Mouse (Mus musculus) liver, embryonic 14.5 days (tissue): ENCODE measurements around the gene Plcb2. TPM values are rescaled to one million over a fixed set of nuclear protein-coding genes. Genes with fewer than 3 reads are reported as not detected.

Experiments
- ATAC-seq: fragments of 200-750 bp; cut with Nextera tagmentation; 2 replicates; pipeline ENCODE4 v1.8.0; 2017; ENCODE audit warnings: moderate number of reproducible peaks, mild to moderate bottlenecking, moderate library complexity; ENCODE audit not compliant: insufficient read depth
- DNase-seq, 3 experiments: peaks; one replicate each; pipeline ENCODE4 v3.0.0-alpha.2; 2012 to 2013; ENCODE audit warnings: low read depth in 3 of 3, low spot score in 3 of 3
- H3K27ac ChIP-seq: fragments of 300-500 bp; sonication (generic); 2 replicates; pipeline ENCODE4 v1.5.1; 2014; ENCODE audit warnings: moderate library complexity, mild to moderate bottlenecking, control low read depth, inconsistent platforms
- H3K27me3 ChIP-seq: fragments of 300-500 bp; sonication (generic); 2 replicates; pipeline ENCODE4 v1.6.1; 2014; ENCODE audit warnings: mild to moderate bottlenecking, low read length, moderate library complexity; ENCODE audit not compliant: control insufficient read depth, insufficient read depth
- H3K36me3 ChIP-seq: fragments of 300-500 bp; sonication (generic); replicated peaks from 2 replicates; pipeline ENCODE4 v1.6.1; 2014; ENCODE audit warnings: low read depth; ENCODE audit not compliant: control insufficient read depth, insufficient read depth
- H3K4me1 ChIP-seq, 2 experiments: fragments of 200-500 bp in 1 of 2; fragments of 300-500 bp in 1 of 2; sonication (generic) in 1 of 2; replicated peaks; 2 replicates each; pipeline ENCODE4 v1.6.1; 2012 to 2014; ENCODE audit warnings: antibody characterized with exemption in 1 of 2, inconsistent platforms in 1 of 2, low read length in 1 of 2; ENCODE audit not compliant: control insufficient read depth in 2 of 2, insufficient read depth in 2 of 2
- H3K4me2 ChIP-seq: fragments of 300-500 bp; sonication (generic); 2 replicates; pipeline ENCODE4 v1.6.1; 2014; ENCODE audit warnings: low read depth, mild to moderate bottlenecking, control low read depth, moderate library complexity
- H3K4me3 ChIP-seq, 2 experiments: fragments of 200-500 bp in 1 of 2; fragments of 300-500 bp in 1 of 2; sonication (generic) in 1 of 2; 2 replicates each; pipeline ENCODE4 v1.5.1; 2012 to 2014; ENCODE audit warnings: low read depth in 2 of 2, low read length in 2 of 2, mild to moderate bottlenecking in 2 of 2, control low read depth in 1 of 2, inconsistent platforms in 1 of 2, moderate library complexity in 1 of 2; ENCODE audit not compliant: insufficient read depth in 1 of 2
- H3K9ac ChIP-seq: fragments of 300-500 bp; sonication (generic); replicated peaks from 2 replicates; pipeline ENCODE4 v1.6.1; 2014; ENCODE audit warnings: mild to moderate bottlenecking, control low read depth, moderate library complexity
- H3K9me3 ChIP-seq: fragments of 300-500 bp; sonication (generic); 2 replicates; pipeline ENCODE4 v1.6.1; 2016; ENCODE audit warnings: low read length, mixed read lengths; ENCODE audit not compliant: control insufficient read depth
- CTCF ChIP-seq: IDR thresholded peaks from 2 replicates; pipeline ENCODE4 v1.5.1; 2016; ENCODE audit warnings: antibody characterized with exemption, low read depth, control low read depth
- EP300 ChIP-seq: IDR thresholded peaks from 2 replicates; pipeline ENCODE4 v1.6.1; 2016; ENCODE audit warnings: antibody characterized with exemption, low read depth
- WGBS: fragments of 180-500 bp; shearing (Covaris S2); extraction: QIAGEN DNeasy Blood & Tissue Kit; methylation state at CpG from one replicate; pipeline ENCODE4 v1.1.7; 2014; ENCODE audit not compliant: insufficient replicate concordance; 5-methylcytosine and 5-hydroxymethylcytosine counted together
- polyA plus RNA-seq, 2 experiments: library from polyadenylated mRNA; depleted of rRNA in 1 of 2; stranded (reverse) in 1 of 2; unstranded in 1 of 2; fragments of >200 nt; fragmentation: Nextera tagmentation in 1 of 2; extraction: Ambion mirVana in 1 of 2; gene quantifications; 2 replicates each; pipeline versions ENCODE4 v1.2.1 to v1.2.3; 2012 to 2014

Plcb2 gene
- polyA plus RNA-seq, 2 experiments = 1.5 to 3.1 TPM

DNA sequence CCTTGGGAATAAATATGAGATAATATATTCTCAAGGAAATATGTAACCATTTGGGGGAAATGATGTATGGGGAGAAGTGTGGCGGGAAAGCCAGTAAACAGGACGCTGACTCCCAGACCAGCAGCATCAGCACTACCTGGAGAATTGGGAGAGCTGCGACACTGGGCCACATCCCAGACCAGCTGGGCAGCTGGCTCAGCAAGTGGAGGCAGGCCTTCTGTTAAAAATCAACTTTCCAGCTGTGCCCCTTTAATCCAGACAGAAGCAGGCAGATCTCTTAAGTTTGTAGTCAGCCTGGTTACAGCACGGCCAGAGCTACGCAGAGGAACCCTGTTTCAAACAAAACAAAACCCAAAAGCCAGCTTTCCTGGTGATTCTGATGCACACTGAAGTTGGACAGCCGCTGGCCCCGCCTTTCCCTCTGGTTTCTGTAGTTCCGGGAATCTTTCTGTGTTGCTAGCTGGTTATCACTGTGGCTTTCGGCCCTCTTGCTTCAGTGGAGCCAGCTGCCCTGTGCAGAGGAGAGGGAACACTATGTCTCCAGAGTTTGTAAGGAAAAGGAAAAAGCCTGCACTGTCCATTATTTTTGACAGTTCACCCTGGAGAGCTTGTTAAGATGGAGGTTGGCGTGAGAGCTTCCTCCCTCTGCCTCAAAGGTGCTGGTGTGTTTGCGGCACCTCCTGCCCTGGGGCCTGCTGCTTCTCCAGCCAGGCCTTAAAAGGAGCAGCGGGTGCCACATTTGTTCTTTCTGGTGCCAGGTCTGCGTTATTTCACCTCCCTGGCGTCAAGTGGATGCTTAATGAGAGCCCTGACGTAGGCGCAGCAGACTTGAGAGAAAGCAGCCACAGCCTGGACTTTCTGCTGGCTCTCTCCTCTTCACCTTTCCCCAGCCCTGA is 23.9 kb upstream of the Plcb2 start:
- H3K4me3 ChIP-seq = no peak overlapping the region
- TF ChIP-seq EP300 (no peak), CTCF (no peak)
- H3K4me1 ChIP-seq = peaks cover 16 to 29% of the 10 kb centered on the region in 2 experiments
- 56% methylated on average over 16 of the region's 16 CpGs for WGBS
- H3K9ac ChIP-seq = peak overlapping the region; percentile 2
- no peaks in the 10 kb centered on the region for H3K27me3 ChIP-seq
- peak overlapping the region; percentile 60 for H3K27ac ChIP-seq
- H3K4me2 ChIP-seq = peak overlapping the region; percentile 31
- no peaks in the 10 kb centered on the region for H3K36me3 ChIP-seq
- peak; percentile 60 for ATAC-seq
- peak in 1 of 3 experiments; percentile 45 for DNase-seq
- H3K9me3 ChIP-seq = no peaks in the 10 kb centered on the region

DNA sequence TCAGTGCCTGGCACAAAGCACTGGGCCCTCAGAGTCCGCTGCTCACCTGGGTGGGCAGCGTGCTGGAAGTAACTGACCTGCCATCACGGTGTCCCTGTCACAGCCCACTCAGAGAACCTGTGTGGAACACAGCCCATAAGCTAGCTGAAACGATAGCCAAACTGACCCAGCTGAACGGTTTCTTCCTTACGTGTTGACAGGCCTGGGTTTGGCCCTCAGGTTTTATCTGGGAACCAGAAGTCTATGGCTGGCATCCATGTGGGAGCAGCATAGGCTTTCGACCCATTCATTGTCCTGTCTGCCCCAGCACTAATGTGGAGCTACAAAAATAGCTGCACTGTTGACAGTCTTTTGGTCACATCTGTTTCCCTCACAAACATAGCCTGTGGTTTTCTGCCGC is 22.2 kb upstream of the Plcb2 start:
- Histone ChIP-seq H3K36me3 (no peaks in the 10 kb centered on the region), H3K27me3 (no peaks in the 10 kb centered on the region), H3K9me3 (no peaks in the 10 kb centered on the region), H3K9ac (no peak overlapping the region), H3K27ac (no peak overlapping the region), H3K4me1 (peaks cover 21 to 32% of the 10 kb centered on the region in 2 experiments), H3K4me3 (no peak overlapping the region), H3K4me2 (no peak overlapping the region)
- ATAC-seq = no peak
- 62% methylated on average over 8 of the region's 8 CpGs for WGBS
- no peak for DNase-seq
- TF ChIP-seq CTCF = no peak

DNA sequence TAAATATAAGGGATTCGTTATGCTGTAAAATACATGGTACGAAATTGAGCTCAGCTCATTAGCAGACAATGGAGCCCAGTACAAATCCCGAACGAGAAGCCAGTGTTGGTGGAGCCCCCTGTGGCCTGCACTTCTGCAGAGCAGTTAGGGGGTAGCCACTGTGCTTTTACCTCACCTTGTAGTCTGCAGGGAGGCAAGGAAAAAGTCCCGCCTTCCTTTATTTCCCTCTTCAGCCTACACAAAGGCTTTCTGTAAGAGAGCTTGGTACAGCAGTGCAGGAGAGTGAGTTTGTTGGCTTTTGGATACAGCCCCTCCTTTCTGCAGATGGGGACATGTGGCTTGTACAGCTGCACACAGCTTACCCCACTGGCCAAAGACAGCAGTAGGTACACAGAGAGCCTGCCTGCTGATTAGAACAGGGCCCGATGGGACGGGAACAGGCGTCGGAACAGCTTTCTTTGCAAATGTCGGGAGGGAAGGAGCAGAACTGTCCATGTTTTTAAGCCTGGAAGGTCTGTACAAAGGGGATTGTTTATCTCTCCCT is 21.2 kb upstream of the Plcb2 start:
- no peaks in the 10 kb centered on the region for H3K36me3 ChIP-seq
- H3K4me1 ChIP-seq = peaks cover 28 to 41% of the 10 kb centered on the region in 2 experiments
- no peak overlapping the region for H3K27ac ChIP-seq
- TF ChIP-seq CTCF (no peak), EP300 (no peak)
- H3K4me2 ChIP-seq = no peak overlapping the region
- 68% methylated on average over 10 of the region's 10 CpGs for WGBS
- no peaks in the 10 kb centered on the region for H3K9me3 ChIP-seq
- peaks cover 4% of the 10 kb centered on the region for H3K27me3 ChIP-seq
- H3K9ac ChIP-seq = no peak overlapping the region
- no peak overlapping the region for H3K4me3 ChIP-seq
- DNase-seq (no peak), ATAC-seq (no peak)

DNA sequence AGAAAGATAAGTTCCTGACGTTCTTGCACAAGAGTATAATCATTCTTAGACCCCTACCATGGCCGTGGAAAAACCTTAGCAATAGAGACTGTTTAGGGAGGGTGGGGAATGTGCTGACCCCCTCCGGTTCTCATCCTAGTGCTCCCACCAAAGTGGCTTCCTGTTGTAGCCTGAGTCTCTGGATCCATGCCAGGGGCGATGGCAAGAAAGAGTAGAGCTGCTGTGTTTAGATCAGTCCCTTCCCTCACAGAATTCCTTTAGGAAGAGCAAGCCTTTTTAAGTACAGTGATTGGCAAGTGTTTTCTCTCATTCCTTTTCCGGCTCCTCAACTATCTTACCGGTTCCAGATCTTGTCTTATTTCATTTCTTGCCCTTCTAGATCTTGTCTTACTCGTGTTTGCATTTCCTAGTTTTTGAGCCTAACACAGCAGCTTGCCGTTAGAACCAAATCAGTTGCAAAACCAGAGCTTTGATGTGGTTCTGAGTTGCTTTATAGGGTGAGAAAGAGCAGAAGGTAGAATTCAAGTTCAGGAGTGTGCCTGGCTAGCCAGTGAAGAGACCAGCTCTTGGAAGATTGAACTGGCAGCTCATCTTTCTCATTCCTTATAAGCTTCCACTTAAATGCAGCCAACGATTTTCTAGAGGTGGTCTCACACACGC is 19.2 kb upstream of the Plcb2 start:
- H3K4me2 ChIP-seq = peak overlapping the region; percentile 80
- no peaks in the 10 kb centered on the region for H3K36me3 ChIP-seq
- H3K27ac ChIP-seq = no peak overlapping the region
- peaks cover 5% of the 10 kb centered on the region for H3K27me3 ChIP-seq
- peak overlapping the region; percentile 78 to 88 for H3K4me3 ChIP-seq
- H3K9ac ChIP-seq = peak overlapping the region; percentile 91
- 34% methylated on average over 10 of the region's 10 CpGs for WGBS
- DNase-seq (no peak), ATAC-seq (no peak)
- no peaks in the 10 kb centered on the region for H3K9me3 ChIP-seq
- H3K4me1 ChIP-seq = peaks cover 22 to 37% of the 10 kb centered on the region in 2 experiments
- no peak for TF ChIP-seq EP300
- no peak for TF ChIP-seq CTCF
